Mouse (Mus musculus) intestine, embryonic 14.5 days (tissue): Measurements from ENCODE around the gene Mrps23. TPM values are rescaled to one million over a fixed set of nuclear protein-coding genes. Genes with fewer than 3 reads are reported as not detected.

Source experiments
- ATAC-seq: fragments of 200-750 bp; cut with Nextera tagmentation; replicated peaks from 2 replicates; pipeline ENCODE4 v1.8.0; 2017; ENCODE audit warnings: low read depth, moderate number of reproducible peaks, moderate TSS enrichment, moderate library complexity; ENCODE audit not compliant: low FRiP score, low TSS enrichment
- DNase-seq: peaks from one replicate; pipeline ENCODE4 v3.0.0-alpha.2; 2018; ENCODE audit warnings: low spot score
- H3K27ac ChIP-seq: fragments of 300-500 bp; sonication (generic); 2 replicates; pipeline ENCODE4 v1.5.1; 2014; ENCODE audit warnings: low read depth, mild to moderate bottlenecking, control low read depth
- H3K27me3 ChIP-seq: fragments of 300-500 bp; sonication (generic); replicated peaks from 2 replicates; pipeline ENCODE4 v1.6.1; 2014; ENCODE audit warnings: low read length, control low read depth; ENCODE audit not compliant: control insufficient read depth, insufficient read depth
- H3K36me3 ChIP-seq: fragments of 300-500 bp; sonication (generic); 2 replicates; pipeline ENCODE4 v1.6.1; 2014; ENCODE audit warnings: low read length, control low read depth; ENCODE audit not compliant: control insufficient read depth, insufficient read depth
- H3K4me1 ChIP-seq: fragments of 300-500 bp; sonication (generic); replicated peaks from 2 replicates; pipeline ENCODE4 v1.6.1; 2014; ENCODE audit warnings: low read length, control low read depth, mixed read lengths; ENCODE audit not compliant: control insufficient read depth, insufficient read depth
- H3K4me2 ChIP-seq: fragments of 300-500 bp; sonication (generic); 2 replicates; pipeline ENCODE4 v1.6.1; 2014; ENCODE audit warnings: low read length
- H3K4me3 ChIP-seq: fragments of 300-500 bp; sonication (generic); 2 replicates; pipeline ENCODE4 v1.5.1; 2014; ENCODE audit warnings: low read depth, low read length, control low read depth, mixed read lengths
- H3K9ac ChIP-seq: fragments of 300-500 bp; sonication (generic); 2 replicates; pipeline ENCODE4 v1.6.1; 2014; ENCODE audit warnings: mild to moderate bottlenecking, low read length
- H3K9me3 ChIP-seq: fragments of 300-500 bp; sonication (generic); 2 replicates; pipeline ENCODE4 v1.6.1; 2016; ENCODE audit warnings: low read length, control low read depth; ENCODE audit not compliant: control insufficient read depth
- WGBS: fragments of 180-500 bp; shearing (Covaris S2); extraction: QIAGEN DNeasy Blood & Tissue Kit; methylation state at CpG from one replicate; pipeline ENCODE4 v1.1.7; 2014; 5-methylcytosine and 5-hydroxymethylcytosine counted together
- polyA plus RNA-seq: library from polyadenylated mRNA; unstranded; fragments of >200 nt; fragmentation: Nextera tagmentation; extraction: Ambion mirVana; gene quantifications from 2 replicates; pipeline ENCODE4 v1.2.1, GENCODE M21; 2014

Gene Mrps23
- polyA plus RNA-seq, 1 experiment from 2014 or later: 60.8 TPM

- ATAC-seq (no peak), DNase-seq (no peak)
- WGBS: 51% methylated on average over 7 of the region's 7 CpGs
- H3K27me3 ChIP-seq: no peaks in the 10 kb centered on the region
- H3K9me3 ChIP-seq: no peaks in the 10 kb centered on the region
- H3K4me3 ChIP-seq: no peak overlapping the region
- H3K36me3 ChIP-seq: no peaks in the 10 kb centered on the region
- no peak overlapping the region for H3K27ac ChIP-seq
- H3K4me1 ChIP-seq: peaks cover 13% of the 10 kb centered on the region; the same call in 1 of the 2 replicates
- H3K9ac ChIP-seq: no peak overlapping the region
- H3K4me2 ChIP-seq: no peak overlapping the region
Measured at GRCm38 (mm10) chr11:88253514-88254167, 49.5 kb downstream of the Mrps23 start.

- Histone ChIP-seq H3K4me1 (no peaks in the 10 kb centered on the region; the same call in 1 of the 2 replicates), H3K27me3 (no peaks in the 10 kb centered on the region), H3K4me2 (no peak overlapping the region), H3K9ac (no peak overlapping the region), H3K4me3 (no peak overlapping the region), H3K27ac (no peak overlapping the region), H3K9me3 (no peaks in the 10 kb centered on the region), H3K36me3 (no peaks in the 10 kb centered on the region)
- ATAC-seq (no peak), DNase-seq (no peak)
- 68% methylated on average over 4 of the region's 4 CpGs for WGBS
Measured at GRCm38 (mm10) chr11:88257700-88258099, 53.5 kb downstream of the Mrps23 start.

- Histone ChIP-seq H3K4me1 (no peaks in the 10 kb centered on the region), H3K9me3 (no peaks in the 10 kb centered on the region), H3K36me3 (no peaks in the 10 kb centered on the region), H3K4me3 (no peak overlapping the region), H3K27me3 (no peaks in the 10 kb centered on the region), H3K27ac (no peak overlapping the region), H3K4me2 (no peak overlapping the region), H3K9ac (no peak overlapping the region)
- WGBS: 87% methylated on average over 4 of the region's 4 CpGs
- DNase-seq (no peak), ATAC-seq (no peak)
Measured at GRCm38 (mm10) chr11:88258212-88258611, 54.0 kb downstream of the Mrps23 start.

- no peaks in the 10 kb centered on the region for H3K36me3 ChIP-seq
- no peak for ATAC-seq
- DNase-seq: no peak
Measured at GRCm38 (mm10) chr11:88260463-88260862, 56.3 kb downstream of the Mrps23 start.

More at GRCm38 (mm10) chr11:88260463-88260862, 56.3 kb downstream of the Mrps23 start:
- Histone ChIP-seq H3K27ac (no peak overlapping the region), H3K4me1 (no peaks in the 10 kb centered on the region), H3K4me3 (no peak overlapping the region), H3K9ac (no peak overlapping the region), H3K27me3 (no peaks in the 10 kb centered on the region), H3K4me2 (no peak overlapping the region), H3K9me3 (no peaks in the 10 kb centered on the region)
- WGBS: 40% methylated on average over 7 of the region's 7 CpGs

Other genes with a start within 250 kb of the Mrps23 start
- gene Dynll2, start 216.9 kb upstream of the Mrps23 start, polyA plus RNA-seq: 14.1 and 20.4 TPM in 2 replicates
- gene Srsf1, start 157.0 kb upstream of the Mrps23 start, polyA plus RNA-seq: 334 and 353 TPM in 2 replicates
- gene Vezf1, start 136.1 kb upstream of the Mrps23 start, polyA plus RNA-seq: 40.0 and 43.0 TPM in 2 replicates
- 16.7 and 16.9 TPM in 2 replicates for gene Cuedc1, start 106.3 kb upstream of the Mrps23 start, polyA plus RNA-seq
- not detected in 2 replicates for gene Ccdc182, start 89.7 kb downstream of the Mrps23 start, polyA plus RNA-seq